Mouse (Mus musculus) adrenal gland, postnatal 10 days (tissue): ENCODE results near the gene Scamp1. TPM values are rescaled to one million over a fixed set of nuclear protein-coding genes. Genes with fewer than 3 reads are reported as not detected.

ENCODE experiments used
- DNase-seq: peaks from one replicate; pipeline ENCODE4 v3.0.0; 2021; ENCODE audit warnings: mixed read lengths
- total RNA-seq, 2 experiments: library from RNA; stranded (reverse); gene quantifications; 2 replicates each; pipeline ENCODE4 v1.2.3; 2021

The Scamp1 gene
- total RNA-seq, 2 experiments from 2014 or later = 39.2 to 45.3 TPM

GRCm38 (mm10) chr13:94174577-94175279 lies 110.9 kb downstream of the Scamp1 start:
- DNase-seq = no peak

GRCm38 (mm10) chr13:94173633-94174576 lies 111.8 kb downstream of the Scamp1 start:
- DNase-seq = peak; percentile 85

- peak; percentile 30 for DNase-seq
Observed at GRCm38 (mm10) chr13:94172533-94173310, 112.9 kb downstream of the Scamp1 start.

GRCm38 (mm10) chr13:94171612-94172011 lies 114.0 kb downstream of the Scamp1 start:
- no peak for DNase-seq

DNA sequence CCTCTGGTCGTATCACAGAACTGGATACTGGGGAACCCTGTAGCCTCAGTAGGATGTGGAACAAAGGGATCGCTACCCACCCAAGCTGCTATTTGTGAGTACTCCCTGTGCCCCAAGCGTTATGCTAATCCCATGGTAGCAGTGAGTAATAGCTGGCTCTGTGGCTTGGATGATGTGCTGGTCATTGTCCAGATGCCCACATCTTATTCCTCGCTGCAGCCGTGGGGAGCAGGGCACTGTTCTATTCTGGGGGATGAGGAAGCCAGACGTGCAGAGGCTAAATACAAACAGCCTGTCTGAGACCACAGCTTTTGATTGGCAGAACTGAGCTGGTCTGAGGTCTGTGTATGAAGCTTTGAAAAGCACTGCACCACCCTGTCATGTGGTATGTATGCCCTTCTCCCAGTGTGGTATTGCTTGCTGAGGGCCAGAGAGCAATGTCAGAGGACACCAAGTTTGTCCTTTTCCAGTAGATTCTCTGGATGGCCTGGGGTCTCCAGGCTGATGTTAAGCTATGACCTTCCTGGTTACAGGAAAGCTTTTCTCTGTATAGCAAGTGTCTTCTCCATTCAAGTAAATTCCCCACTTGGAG lies 116.2 kb downstream of the Scamp1 start:
- no peak for DNase-seq

DNA sequence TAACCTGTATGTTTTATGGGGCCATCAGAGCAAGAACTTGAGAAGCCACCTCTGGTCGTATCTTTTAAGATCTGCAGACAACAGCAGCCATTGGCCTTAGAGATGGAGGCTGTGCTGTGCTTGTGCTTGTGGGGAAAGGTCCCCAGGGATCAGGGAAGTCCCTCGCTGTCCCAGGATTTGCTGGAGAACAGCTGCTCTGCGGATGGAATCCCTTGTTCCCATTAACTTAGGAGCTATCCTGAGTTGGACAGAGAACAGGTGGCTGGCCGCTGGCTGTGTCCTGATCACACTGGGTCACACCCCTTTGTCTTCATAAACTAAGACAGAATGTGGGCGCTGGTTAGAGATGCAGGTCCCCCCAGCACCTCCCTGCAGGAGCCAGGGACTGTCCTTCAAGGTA lies 117.3 kb downstream of the Scamp1 start:
- DNase-seq = no peak

DNA sequence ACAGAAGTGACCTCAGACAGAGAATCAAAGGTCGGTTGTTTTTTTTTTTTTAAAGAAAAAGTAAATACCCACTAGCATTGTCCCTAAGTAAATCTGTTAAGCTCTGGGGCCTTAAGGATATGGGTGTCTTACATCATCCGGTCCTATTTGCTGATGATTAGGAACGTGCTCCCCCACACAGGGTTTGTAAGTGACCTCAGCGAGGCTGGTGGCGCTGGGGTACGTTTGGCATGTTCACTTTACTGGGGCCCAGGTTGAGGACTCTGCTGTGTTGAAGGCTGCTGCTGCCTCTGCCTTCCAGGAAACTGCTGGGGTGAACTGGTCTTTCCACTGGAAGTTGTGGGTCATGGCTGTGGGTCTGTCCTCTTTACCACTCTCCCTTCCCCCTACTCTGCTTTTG lies 121.2 kb downstream of the Scamp1 start:
- no peak for DNase-seq

DNA sequence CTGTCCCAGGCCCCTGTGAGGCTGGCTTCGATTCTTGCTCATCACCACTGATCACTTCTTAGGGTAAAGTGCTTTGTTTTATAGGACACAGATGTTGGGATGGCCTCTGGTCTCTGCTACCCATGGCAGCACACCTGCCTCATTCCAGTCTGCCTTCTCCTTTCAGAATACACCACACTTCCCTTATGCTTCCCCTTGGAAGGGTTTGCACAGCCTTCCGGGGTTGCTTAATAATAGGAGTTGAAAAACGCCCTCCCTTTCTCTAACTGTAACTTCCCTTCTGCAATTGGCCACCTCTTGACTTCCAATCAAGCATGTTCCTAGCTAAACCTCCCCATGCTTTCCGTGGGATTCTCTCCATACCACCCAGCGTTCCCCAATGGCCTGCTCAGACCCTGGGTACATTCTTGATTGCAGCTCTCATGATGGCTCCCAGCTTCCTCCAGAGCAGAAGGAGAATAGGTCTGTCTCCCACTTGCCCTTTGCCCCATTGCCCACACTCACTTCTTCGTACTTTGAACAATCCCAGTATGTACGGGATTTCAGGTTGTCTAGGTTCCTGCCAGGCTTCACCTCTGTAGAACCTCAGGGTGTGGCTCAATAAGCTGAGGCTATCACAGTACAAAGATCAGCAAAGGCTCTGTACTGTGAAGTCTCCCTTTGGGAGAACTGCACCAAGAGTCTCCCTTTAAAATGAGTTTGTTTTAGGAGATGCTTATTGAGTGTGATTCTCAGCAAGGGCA lies 126.0 kb downstream of the Scamp1 start:
- no peak for DNase-seq

DNA sequence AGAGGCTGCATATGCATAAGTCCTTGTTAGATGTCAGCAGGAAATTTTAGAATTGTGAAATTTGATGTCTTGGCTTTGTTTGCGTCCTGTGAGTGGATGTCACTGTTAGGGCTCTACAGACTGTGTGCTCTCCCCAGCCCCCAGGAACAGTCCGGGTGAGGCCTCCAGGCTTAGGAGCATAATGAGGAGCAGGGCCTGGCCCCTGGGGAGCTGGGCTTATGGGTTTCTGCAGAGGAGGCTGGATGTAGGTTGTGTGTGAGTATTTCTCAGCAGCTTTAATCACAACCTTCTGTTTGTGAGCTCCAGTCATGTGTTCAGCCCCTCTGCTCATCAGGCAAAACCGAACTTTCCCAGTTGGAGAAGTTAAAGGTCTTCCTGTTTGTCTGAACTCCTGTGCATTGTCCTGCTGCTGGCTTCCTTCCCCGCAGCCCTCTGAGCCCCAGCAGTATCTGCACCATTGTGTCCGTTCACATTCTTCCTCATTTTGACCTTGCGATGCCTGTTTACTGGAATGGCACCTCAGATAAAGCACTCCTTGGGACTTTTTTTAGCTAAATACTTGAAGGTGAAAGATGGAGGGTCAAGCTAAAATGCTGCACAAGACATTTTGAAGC lies 126.7 kb downstream of the Scamp1 start:
- DNase-seq = no peak

- peak; percentile 50 for DNase-seq
Observed at GRCm38 (mm10) chr13:94155657-94156429, 129.8 kb downstream of the Scamp1 start.

- no peak for DNase-seq
Observed at GRCm38 (mm10) chr13:94154512-94155296, 131.0 kb downstream of the Scamp1 start.

- no peak for DNase-seq
Observed at GRCm38 (mm10) chr13:94153658-94154057, 132.0 kb downstream of the Scamp1 start.

- no peak for DNase-seq
Observed at GRCm38 (mm10) chr13:94152836-94153235, 132.8 kb downstream of the Scamp1 start.

Other genes with a start within 250 kb of the Scamp1 start
- 10 to 100 TPM; 29.8 to 39.6 TPM for gene Lhfpl2, start 228.1 kb downstream of the Scamp1 start, total RNA-seq
- gene Ap3b1, start 73.1 kb upstream of the Scamp1 start, total RNA-seq = 10 to 100 TPM; 36.1 to 39.3 TPM